Mouse (Mus musculus) CD8-positive naive resting alpha-beta T cell, adult 2 months (primary cell): ENCODE data around the gene Smc1b.

Source experiments
- DNase-seq, 2 experiments: peaks; one replicate each; pipeline ENCODE4 v3.0.0; 2022; ENCODE audit warnings: low read depth in 2 of 2, low spot score in 2 of 2

Gene Smc1b

DNA sequence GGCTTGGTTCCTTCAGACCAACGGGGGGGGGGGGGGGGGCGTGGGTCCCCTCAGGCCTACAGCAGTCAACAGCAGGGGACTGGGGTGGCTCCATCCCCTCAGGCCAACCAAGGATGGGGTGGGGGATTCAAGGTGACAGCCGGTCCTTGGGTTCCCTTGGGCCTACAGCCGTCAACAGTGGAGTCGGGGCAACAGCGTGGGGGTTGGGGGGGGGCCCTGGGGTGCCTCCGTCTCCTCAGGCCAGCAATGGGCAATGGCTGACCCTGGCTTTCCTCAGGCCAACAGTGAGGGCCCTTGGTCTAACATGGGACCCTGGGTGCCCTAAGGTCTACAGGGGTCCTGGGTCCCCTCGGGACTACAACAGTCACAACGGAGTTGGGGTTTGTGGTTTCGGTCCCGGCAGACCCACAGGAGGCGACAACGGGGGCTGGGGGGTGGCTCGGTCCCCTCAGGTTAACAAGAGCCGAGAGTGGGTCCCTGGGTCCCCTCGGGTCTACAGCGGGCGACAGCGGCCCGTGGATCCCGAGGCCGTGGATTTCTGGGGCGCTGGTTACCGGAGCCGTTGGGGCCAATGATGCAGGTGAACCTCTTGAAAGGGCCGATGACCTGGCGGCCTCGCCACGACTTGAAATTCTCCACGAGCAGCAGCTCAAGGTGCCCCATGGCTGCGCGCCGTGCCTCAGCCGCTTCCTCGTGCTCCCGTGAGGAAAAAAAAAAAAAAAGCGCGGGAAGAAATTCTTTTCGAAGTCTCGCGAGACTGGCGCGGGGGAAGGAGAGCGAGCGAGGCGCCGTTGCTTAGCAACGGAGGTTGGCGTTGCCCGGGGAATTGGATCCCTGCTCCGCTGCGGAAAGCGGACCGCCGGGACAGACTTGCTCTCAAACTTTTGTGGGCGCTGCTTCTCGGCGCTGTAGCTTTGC lies at the start of gene Smc1b, which contains the start of gene Ribc2:
TSS of gene Smc1b (minus strand) at position 690 of the 918 bp plus-strand sequence.
TSS of gene Ribc2 (plus strand) at position 804 of the 918 bp plus-strand sequence.
- no peak for DNase-seq

DNA sequence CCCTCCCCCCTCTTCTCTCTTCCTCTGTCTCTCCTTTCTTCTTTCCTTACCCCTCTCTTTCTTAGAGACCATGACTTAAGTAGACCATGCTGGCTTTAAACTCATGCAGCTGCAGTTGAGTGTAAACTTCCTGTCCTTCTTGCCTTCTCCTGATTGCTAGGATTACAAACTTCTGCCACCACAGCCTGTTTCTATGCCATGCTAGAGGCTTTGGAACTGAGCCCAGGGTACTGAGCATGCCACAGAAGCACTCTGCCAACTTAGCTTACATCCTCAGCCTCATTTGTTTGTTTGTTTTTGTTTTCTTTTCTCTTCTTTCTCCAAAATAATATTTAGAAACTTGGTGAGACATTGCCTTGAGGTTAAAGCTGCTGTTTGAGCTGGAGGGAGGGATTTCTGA lies 48.6 kb upstream of the Smc1b start:
- DNase-seq = no peak

DNA sequence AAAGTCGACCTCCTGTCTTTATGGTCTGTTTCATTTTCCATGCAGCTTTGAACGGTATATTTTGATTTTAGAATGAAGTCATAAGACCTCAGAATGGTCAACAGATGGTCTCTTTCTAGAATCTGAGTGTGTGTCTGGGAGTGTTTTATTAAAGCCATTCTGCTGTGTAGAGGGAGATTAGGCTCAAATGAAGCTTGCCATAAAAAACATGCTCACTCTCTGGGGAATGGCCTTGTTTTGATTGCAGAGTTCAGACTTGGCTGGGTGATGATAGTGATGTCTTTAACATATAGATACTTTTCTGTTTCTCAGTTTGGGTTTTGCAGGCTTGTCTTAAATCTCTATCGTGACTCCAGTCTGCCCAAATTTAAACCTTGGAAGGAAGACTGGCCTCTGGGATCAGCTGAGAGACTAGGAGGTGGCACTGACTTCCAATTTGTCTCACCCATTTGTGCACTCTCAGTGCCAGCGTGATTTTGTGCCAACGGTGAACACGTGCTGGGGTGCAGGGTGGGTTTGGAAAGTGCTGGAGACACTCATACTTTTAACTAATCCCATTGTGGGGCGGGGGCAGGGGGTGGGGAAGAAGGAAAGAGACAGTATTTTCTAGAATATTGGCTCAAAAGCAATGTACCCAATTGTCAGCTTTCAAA lies 47.9 kb upstream of the Smc1b start:
- no peak for DNase-seq

DNA sequence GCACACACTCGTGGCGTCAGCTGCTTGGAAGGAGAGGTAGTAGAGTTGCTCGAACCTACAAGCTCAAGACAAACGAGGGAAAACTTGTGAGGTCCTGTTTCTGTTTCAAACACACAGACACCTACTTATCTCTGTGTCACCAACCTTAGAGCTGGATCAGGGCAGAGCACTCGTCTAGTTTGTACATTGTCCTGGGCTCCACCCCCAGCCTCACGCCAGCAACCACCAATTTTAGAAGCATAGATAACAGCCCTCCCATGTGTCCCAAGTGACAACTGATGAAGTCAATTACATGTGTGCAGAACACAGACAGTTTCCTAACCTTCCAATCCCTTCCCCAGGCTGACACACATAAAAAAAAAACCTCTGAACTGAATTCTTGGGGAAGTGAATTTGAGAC lies 46.4 kb upstream of the Smc1b start:
- DNase-seq = no peak

DNA sequence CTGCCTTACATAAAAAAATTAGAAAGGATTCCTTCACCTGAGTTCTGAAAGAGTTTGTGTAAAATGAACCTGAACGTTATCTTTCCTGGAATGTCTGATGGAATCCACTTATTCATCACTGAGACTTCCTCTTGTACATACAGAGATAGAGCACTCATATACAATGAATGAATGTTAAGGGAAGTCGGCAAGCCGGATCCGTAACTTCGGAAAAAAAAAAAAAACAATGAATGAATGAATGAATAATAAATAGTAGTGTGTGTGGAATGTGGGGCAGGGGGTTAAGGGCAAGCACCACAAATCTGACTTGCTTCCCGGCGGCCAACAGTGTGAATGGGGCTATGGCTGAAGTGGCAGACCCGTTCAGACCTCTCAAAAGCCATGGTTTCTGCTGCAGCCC lies 45.8 kb upstream of the Smc1b start:
- DNase-seq = peak; percentile 5 to 34

DNA sequence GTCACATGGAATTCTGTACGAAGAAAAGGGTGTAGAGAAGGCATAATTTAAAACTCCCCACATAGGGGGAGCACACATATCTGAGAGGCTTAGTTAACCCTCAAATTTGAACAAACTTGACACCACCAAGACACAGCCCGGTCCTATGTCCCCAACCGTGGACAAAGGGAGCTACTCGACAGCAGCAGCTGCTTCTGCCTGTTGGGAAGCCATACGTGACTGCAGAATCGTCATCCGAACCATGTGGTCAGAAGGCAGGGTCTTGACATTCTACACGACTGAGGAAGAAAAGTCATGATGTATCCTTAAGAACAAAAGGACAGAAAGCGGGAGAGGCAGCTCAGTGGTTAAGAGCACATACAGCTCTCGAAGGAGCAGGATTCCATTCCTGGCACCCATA lies 42.3 kb upstream of the Smc1b start:
- DNase-seq = no peak

DNA sequence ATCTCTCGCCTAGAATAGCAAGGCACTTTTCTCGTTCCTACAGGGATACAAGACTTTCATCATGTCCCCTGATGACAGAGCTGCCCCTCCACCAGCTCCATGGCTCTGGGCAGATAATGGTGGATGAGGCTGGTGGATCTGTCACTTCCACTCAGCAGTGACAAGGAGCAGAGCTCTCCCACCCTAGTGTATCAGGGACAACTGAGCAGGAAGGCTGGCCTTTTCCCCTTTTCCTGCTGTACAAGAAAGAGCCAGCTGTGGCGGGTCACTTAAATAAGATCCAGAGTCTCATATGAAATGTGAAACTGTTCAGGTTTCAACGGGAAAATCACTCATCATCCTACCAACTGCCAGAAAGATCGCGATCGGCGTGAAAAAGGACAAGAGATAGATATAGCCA lies 41.7 kb upstream of the Smc1b start:
- no peak for DNase-seq

DNA sequence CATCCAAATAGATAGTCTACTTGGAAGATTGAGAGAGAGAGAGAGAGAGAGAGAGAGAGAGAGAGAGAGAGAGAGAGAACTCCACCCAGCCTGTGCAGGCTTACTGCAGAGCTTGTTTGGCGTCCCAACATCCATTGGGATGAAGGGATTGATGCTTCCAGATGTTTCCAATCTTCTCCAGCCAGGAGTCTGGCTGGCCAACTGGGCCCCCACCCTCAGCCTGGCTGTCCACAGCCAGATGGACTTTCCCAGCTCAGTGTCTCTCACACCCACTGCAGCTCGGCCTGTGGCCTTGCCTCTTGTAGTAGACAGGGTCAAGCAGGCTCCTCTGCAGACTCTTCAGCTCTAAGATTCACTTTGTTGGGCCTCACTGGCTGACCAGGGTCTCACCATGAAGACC lies 40.3 kb upstream of the Smc1b start:
- no peak for DNase-seq

DNA sequence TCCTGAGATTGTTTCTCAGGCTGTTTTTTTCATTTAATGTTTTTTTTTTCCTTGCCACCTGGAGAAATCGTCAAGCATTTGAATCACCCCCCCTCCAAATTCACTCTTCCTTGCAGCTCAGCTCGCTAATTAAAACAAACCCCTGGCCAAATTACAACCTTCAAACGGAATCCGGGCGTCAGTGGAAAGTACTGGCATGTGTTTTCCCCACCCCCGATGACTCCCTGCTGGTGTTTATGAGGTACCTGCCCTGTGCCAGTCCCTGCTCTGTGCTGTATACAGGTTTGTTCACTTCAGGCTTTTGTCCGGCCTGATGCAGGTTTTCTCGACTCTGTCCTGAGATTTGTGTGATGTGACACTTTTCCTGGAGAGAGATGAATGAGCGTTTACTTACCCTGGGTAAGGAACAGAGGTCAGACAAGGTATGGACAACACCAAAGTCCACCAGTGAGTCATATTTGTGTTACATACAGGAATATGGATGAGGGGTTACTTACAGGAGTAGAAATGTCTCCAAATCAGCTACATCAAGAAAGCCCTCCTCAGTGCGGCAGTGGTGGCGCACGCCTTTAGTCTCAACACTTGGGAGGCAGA lies 35.4 kb upstream of the Smc1b start:
- DNase-seq = no peak

DNA sequence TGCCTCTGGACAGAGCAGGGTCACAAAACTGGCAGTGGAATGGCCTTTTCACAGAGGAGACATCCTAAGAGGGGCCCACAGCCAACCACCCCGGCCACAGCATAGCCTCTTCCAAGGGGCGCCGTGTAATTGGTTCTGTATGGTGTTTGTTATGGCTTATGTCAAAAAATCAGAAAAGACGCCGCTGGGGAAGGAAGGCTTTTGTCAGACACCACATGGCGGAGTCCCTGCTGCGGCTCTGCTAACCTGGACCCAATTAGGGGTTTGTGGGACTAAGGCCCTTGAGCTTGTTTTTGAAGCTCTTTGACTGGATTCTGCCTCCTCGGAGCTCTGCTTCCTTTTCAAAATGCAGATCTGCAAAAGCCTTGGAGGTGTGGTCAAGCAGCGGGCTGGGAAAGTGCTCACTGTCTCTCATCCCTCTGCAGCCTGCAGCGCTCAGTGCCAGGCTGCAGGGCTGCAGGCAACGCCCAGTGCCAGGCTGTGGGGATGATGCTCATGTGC lies 34.7 kb upstream of the Smc1b start:
- DNase-seq = no peak

DNA sequence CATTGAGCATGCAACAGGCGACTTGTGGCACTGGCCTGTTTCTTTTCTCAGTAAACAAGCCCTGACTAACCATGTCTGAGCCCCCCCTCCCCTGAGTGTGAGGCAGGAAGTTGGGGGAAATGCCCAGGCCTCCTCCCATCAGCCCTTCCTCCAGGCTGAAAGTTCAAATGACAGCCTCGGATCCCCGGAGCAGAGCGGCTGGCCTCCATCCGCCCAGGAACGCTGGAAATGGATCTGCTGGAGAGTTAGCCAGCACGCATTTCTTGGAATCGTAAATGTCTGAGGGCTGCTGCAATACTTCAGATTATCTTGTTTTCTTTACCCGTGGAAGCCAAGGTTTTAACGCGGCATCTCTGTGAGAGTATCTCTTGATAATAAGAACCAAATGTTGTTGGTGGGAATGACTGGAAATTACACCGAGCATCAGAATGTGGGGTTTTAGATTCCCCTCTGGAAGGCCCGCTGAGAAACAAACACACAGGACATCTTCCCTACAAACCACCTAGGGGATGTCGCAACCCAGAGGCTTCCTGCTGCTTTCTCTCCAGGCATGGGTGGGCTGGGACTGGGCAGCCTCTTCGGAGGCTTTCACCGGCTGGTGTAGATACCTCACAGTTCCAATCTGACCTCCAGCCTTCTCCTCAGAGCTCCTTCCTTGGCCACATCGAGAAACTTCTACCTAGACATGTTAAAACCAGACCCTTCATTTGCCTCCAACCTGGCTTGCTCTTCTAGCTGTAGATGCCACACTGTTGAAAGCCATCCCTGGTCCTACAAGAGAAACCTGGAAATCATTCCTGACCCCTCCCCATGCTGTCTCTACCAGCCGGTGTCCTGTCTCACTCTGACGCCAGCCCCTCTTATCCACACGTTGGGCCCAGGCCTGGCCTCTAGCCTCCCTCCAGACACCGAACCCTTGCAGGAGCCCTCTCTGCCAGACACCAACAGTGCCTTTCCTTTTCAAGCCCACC lies 31.2 kb upstream of the Smc1b start:
- no peak for DNase-seq

DNA sequence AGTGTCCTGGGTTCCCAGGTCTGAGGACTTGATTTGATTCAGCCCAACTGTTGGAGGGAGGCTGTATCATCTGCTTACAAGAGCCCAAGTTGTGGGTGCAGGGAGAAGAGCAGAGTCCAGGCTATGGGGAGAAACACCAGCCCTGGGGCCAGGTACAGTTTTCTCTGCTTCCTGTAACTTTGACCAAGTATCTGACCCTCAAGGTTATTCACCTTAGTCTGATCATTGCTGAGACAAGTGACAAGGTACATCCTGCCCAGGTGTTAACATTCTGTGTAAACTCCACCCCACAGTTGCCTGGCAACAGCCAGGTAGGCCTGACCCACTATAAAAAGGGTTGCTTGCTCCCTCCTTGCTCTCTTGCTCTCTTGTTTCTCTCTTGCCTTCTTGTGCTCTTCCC lies 29.7 kb upstream of the Smc1b start:
- DNase-seq = no peak

DNA sequence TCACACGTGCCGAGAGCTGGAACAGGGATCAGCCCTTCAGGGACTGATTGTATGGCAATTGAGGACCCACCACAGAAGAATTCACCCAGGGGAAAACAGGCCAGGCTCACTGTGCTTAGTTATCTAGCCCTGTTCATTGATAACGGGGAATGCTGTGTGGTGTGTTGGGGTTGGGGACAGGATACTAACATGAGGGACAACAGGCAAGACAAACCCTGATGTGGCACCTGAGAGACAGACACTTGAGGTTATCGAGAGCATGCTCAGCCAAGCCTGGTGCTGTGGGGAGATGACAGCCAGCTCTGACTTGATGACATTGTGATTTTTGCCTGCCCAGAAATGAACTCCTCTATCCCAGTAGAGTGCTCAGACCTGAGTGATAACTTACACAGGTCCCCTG lies 24.4 kb upstream of the Smc1b start:
- DNase-seq = no peak

DNA sequence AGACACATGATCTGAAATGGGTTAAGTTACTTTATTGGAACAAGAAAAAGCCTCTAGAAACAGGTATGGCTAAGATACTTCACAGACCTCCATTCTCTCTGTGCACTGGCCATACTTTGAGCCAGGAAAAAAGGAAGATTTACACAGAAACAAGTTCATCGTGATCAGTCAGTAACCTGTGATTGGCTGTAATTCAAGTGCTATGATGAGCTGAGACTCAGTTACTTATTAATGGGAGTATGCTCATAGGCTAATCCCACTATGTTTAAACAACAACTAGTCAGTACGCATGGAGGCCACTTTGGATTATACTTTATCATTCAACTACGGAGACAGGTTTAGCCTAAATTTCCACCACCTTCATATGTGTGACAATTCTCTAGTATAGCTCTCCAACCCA lies 22.3 kb upstream of the Smc1b start:
- no peak for DNase-seq

DNA sequence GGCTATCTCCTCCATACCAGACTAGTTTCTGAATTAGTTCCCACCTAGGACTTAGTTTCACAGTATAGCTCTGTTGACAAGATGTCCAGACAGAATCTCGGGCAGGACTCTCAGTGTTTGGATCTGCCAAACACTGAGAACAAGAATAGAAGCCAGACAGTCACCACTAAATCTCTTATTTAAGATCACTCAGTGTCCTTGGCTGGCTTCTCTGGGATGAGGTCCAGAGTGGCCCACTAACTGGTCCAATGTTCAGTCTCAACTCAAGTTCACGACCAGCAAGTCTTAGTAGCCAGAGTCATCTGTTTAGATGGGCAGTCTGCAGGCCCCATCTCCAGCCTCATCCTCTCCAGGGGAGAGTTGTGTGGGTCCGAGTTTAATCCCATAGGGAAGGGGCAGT lies 20.8 kb upstream of the Smc1b start:
- no peak for DNase-seq

DNA sequence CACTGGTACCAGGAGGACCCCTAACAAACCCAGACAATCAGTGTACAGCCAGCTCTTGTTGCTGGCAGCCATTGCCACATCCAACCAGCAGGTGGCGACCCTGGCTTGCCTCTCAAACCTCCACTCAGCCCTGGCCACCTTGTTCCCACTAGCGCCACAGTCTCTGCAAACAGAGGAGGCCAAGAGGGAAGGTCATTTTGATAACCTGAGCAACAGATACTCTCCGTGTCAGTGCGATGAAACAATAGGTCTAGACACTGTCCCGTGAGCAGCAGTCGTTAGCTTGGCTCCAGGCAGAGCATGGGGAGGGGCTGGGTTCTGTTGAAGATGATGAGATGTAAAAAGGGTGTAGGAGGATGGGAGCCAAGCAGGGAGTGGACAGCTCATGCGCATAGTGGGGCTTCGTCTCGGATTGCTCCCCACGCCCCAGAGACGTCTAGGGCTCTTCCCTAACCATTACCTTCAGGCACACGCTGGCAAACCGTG lies 19.7 kb upstream of the Smc1b start:
- DNase-seq = peak; percentile 35 to 62

DNA sequence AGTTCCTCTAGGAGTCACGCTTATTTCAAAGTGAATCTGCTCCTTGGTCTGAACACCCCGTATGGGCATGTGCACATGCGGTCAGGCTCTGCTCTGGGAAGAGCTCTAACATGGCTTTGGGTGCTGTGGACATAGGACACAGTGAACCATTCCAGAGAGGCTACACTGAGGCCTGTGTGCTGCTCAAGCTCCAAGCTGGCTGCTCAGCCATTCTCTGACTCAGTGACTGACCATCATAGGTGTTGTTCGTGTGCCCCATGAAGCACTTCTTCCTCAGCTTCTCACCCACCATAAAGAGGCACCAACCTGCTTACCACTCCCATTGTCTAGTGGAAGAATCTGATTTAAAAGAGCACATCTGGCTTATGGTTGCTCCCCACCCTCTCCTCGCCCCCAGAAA lies 12.5 kb upstream of the Smc1b start:
- DNase-seq = no peak

DNA sequence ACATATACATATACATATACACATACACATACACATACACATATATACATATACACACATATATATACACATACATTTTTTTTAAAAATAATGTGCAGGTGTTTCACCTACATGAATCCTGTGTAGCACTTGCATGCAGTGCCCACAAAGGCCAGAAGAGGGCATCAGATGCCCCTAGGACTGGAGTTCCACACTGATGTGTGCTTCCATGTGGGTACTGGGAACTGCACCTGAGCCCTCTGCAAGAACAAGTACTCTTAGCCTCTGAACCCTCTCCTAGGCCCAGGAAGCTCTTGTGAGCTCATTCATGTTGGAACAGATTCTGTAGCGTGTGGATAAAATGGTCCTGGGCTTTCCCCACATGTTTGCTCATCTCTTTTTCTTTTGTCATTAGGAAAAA lies 12.0 kb upstream of the Smc1b start:
- no peak for DNase-seq

DNA sequence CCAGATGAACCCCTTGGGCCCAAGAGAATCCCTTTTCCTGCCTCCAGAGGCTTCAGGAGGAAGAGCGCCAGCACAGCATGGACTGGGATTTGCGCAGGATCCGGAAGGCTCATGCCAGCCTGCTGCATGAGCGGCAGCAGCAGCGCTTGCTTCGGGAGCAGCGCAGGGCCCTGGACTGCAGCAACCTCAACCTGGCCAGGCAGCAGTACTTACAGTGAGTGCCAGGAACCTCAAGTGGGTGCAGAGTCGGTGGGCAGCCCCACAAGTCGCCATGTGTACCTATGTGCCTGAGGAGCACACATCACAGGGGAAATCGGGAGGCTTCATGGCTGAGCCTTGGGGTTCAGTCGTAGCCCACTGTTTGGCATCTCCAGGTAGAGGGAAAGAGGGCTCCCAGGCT lies 11.4 kb upstream of the Smc1b start:
- no peak for DNase-seq

DNA sequence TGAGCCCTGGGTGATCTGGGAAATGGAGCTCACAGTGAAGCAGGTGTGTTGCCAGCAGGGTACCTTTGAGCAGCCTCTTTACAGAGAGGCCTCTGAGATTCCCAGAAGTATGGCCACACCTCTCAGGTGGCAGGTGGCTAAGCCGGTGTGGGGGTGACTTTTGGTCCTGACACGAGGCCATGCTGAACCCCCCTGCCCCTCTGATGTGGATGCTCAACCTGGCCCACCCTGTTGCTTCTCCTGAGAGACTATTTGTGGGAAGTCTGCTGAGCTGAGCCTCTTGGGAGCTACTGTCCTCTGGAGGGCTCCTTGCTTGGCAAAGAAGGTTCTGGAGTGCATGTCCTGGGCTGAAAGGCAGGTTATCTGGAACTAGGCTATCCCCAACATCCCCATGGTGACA lies 10.7 kb upstream of the Smc1b start:
- no peak for DNase-seq

DNA sequence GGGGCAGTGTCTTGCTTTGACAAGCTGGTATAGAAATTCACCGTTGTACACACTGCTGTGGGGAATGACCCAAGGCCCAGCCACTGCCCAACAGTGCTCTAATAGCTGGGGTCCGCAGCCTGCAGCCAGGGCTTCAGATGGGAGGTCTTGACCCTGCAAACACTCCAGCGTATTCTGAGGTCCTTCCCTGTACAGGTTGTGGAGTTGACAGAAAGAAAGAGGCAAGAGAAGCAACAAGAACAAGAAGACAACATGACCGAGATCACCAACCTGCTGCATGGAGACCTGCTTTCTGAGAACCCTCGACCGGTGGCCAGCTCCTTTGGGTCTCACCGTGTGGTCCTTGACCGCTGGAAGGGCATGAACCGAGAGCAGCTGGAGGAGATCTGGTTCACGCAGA lies 9.5 kb upstream of the Smc1b start:
- DNase-seq = no peak
